Mouse (Mus musculus): ENCODE measurements at regions not wholly inside any gene's neighbourhood (a gene's known extent, or its start where the extent isn't known, plus 50 kb on each side); places are given as distances from the start of the nearest gene placed in this dataset.

DNA sequence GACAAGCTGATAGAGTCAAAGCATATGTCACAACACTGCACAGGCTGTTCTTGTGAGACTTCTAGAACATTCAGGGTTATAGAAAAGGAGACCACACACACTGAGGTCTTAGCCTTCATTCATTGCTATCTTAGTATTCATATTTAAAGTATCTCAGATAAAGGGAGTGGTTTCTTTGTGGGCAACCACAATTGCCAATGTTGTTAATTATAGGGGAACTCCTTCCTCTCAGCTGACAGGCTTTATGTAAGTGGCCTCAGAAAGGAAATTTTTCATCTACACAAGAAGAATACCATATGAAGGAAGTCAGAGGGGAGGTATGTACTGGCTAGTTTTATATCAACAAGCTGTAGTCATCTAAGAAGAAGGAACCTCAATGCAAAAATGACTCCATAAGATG is 53.0 kb upstream of the Rfc3 start:
- TF ChIP-seq POLR2A (IDR thresholded peaks at IDR 0.05; ENCODE audit: insufficient read depth, low read depth, low read length), result no peak
- TF ChIP-seq CTCF (IDR thresholded peaks at IDR 0.05), result no peak
